Mouse (Mus musculus): ENCODE results near the gene Lamc2.

The Lamc2 gene

GRCm38 (mm10) chr1:153185828-153186803 lies at the start of gene Lamc2:
Gene Lamc2, minus strand, starts transcription at chr1:153186447.
- DNase-seq (ENCODE audit: low read depth, low spot score), result no peak

- no peak for DNase-seq (ENCODE audit: low read depth, low spot score)
These were observed 49.3 kb upstream of the Lamc2 start for GRCm38 (mm10) chr1:153235576-153235975.

- no peak for DNase-seq (ENCODE audit: low read depth, low spot score)
These were observed 45.4 kb upstream of the Lamc2 start for GRCm38 (mm10) chr1:153231681-153232080.

GRCm38 (mm10) chr1:153227916-153228315 lies 41.7 kb upstream of the Lamc2 start:
- no peak for DNase-seq (ENCODE audit: low read depth, low spot score)

- no peak for DNase-seq (ENCODE audit: low read depth, low spot score)
These were observed 40.8 kb upstream of the Lamc2 start for GRCm38 (mm10) chr1:153227096-153227495.

- DNase-seq (ENCODE audit: low read depth, low spot score), result no peak
These were observed 39.8 kb upstream of the Lamc2 start for GRCm38 (mm10) chr1:153225786-153226725.

- DNase-seq (ENCODE audit: low read depth, low spot score), result no peak
These were observed 38.1 kb upstream of the Lamc2 start for GRCm38 (mm10) chr1:153224331-153224730.

GRCm38 (mm10) chr1:153219376-153219775 lies 33.1 kb upstream of the Lamc2 start:
- no peak for DNase-seq (ENCODE audit: low read depth, low spot score)

- DNase-seq (ENCODE audit: low read depth, low spot score), result no peak
These were observed 30.3 kb upstream of the Lamc2 start for GRCm38 (mm10) chr1:153216516-153216915.

- no peak for DNase-seq (ENCODE audit: low read depth, low spot score)
These were observed 29.4 kb upstream of the Lamc2 start for GRCm38 (mm10) chr1:153215676-153216075.

- no peak for DNase-seq (ENCODE audit: low read depth, low spot score)
These were observed 24.7 kb upstream of the Lamc2 start for GRCm38 (mm10) chr1:153210992-153211391.

GRCm38 (mm10) chr1:153210198-153210597 lies 24.0 kb upstream of the Lamc2 start:
- DNase-seq (ENCODE audit: low read depth, low spot score), result no peak

GRCm38 (mm10) chr1:153202195-153202594 lies 15.9 kb upstream of the Lamc2 start:
- peak; percentile 79 for DNase-seq (ENCODE audit: low read depth, low spot score)

GRCm38 (mm10) chr1:153201448-153201847 lies 15.2 kb upstream of the Lamc2 start:
- no peak for DNase-seq (ENCODE audit: low read depth, low spot score)

- no peak for DNase-seq (ENCODE audit: low read depth, low spot score)
These were observed 11.1 kb upstream of the Lamc2 start for GRCm38 (mm10) chr1:153197316-153197850.

- no peak for DNase-seq (ENCODE audit: low read depth, low spot score)
These were observed 6.7 kb upstream of the Lamc2 start for GRCm38 (mm10) chr1:153192945-153193344.

GRCm38 (mm10) chr1:153192379-153192778 lies 6.1 kb upstream of the Lamc2 start:
- no peak for DNase-seq (ENCODE audit: low read depth, low spot score)

- peak; percentile 57 for DNase-seq (ENCODE audit: low read depth, low spot score)
These were observed 5.7 kb upstream of the Lamc2 start for GRCm38 (mm10) chr1:153191943-153192329.

GRCm38 (mm10) chr1:153191237-153191942 lies 5.1 kb upstream of the Lamc2 start:
- DNase-seq (ENCODE audit: low read depth, low spot score), result peak; percentile 48

- peak; percentile 29 for DNase-seq (ENCODE audit: low read depth, low spot score)
These were observed 1.8 kb upstream of the Lamc2 start for GRCm38 (mm10) chr1:153188081-153188480.
